Mouse (Mus musculus) embryo, embryonic 11 days (tissue): Measurements from ENCODE around the gene Isyna1.
"Not testable (repeated sequence)": the region's sequence is repeated elsewhere in the genome, so short reads cannot be mapped to it uniquely, and the experiment has no call there.

Source experiments
- DNase-seq: peaks from one replicate; pipeline ENCODE4 v3.0.0-alpha.2; 2015

Isyna1 gene

GRCm38 (mm10) chr8:70577207-70577606 lies 17.0 kb upstream of the Isyna1 start:
- no peak for DNase-seq

GRCm38 (mm10) chr8:70583476-70584387 lies 10.4 kb upstream of the Isyna1 start:
- no peak for DNase-seq

- no peak for DNase-seq
These were observed 9.4 kb upstream of the Isyna1 start for GRCm38 (mm10) chr8:70584606-70585257.

- DNase-seq: peak; percentile 64
These were observed 8.9 kb upstream of the Isyna1 start for GRCm38 (mm10) chr8:70585258-70585652.

GRCm38 (mm10) chr8:70587955-70588354 lies 6.2 kb upstream of the Isyna1 start:
- not testable (repeated sequence) for DNase-seq

GRCm38 (mm10) chr8:70591569-70591968 lies 2.6 kb upstream of the Isyna1 start:
- no peak for DNase-seq

GRCm38 (mm10) chr8:70593173-70593572 lies 1.0 kb upstream of the Isyna1 start:
- no peak for DNase-seq

GRCm38 (mm10) chr8:70594621-70595564 lies 720 bp downstream of the Isyna1 start:
- peak; percentile 69 for DNase-seq

GRCm38 (mm10) chr8:70595811-70596210 lies 1.6 kb downstream of the Isyna1 start:
- DNase-seq: no peak

GRCm38 (mm10) chr8:70596216-70596615 lies 2.0 kb downstream of the Isyna1 start:
- DNase-seq: no peak

- peak; percentile 44 for DNase-seq
These were observed 2.7 kb downstream of the Isyna1 start for GRCm38 (mm10) chr8:70596775-70597416.

- DNase-seq: peak; percentile 40
These were observed 3.5 kb downstream of the Isyna1 start for GRCm38 (mm10) chr8:70597417-70598272.

GRCm38 (mm10) chr8:70598283-70598682 lies 4.1 kb downstream of the Isyna1 start:
- peak; percentile 91 for DNase-seq

- DNase-seq: peak; percentile 59
These were observed 4.5 kb downstream of the Isyna1 start for GRCm38 (mm10) chr8:70598722-70599121.

GRCm38 (mm10) chr8:70599507-70600290 lies 5.5 kb downstream of the Isyna1 start:
- DNase-seq: no peak

- peak; percentile 81 for DNase-seq
These were observed 6.5 kb downstream of the Isyna1 start for GRCm38 (mm10) chr8:70600473-70601270.

GRCm38 (mm10) chr8:70601271-70601649 lies 7.1 kb downstream of the Isyna1 start:
- peak; percentile 98 for DNase-seq

GRCm38 (mm10) chr8:70602139-70602811 lies 8.1 kb downstream of the Isyna1 start:
- no peak for DNase-seq

GRCm38 (mm10) chr8:70604558-70604957 lies 10.4 kb downstream of the Isyna1 start:
- DNase-seq: no peak
